Mouse (Mus musculus): Measurements from ENCODE around the gene 1700020D05Rik. TPM values are rescaled to one million over a fixed set of nuclear protein-coding genes. Genes with fewer than 3 reads are reported as not detected.

Gene 1700020D05Rik
- total and polyA plus RNA-seq, 3 experiments, result 0.23 to 0.34 TPM; not detected in 1

DNA sequence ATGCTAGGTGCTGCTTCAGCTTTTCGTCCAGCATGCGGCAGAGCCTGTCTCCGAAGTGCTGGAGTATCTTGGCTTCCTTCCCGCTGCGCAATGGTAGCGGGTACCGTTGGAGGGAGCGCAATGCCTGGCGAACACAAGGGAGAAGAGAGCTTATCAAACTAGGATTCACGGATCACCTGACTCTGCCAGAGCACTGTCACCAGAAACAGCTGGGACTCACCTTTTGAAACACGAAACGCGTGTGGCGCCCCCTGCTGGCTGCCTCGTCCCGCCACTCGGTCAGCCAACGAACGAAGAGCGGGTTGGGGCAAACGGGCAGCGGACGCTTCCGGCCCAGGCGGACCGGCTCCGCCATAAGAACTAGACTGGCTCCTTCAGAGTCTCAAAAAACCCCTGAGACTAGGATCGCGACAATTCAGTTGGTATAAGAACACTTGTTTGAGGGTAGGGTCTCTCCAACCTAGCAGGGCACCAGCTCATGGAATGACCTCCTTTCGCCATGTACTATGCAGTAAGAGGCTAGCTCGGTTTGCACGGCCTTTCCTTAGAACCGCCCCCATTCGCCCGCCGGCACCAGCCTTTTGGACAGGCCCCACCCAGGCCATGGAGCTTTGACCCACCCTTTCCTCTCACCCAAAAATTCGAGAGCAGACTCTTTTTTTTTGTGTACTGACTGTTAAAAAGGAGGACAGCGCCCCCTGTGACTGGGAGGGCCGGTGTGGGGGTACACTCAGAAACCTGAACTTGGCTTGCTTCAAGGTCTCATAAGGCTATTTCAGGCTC lies 15.6 kb downstream of the 1700020D05Rik start, which contains the start of gene Mus81 (continued):
- TF ChIP-seq MAFK (IDR thresholded peaks at IDR 0.05; ENCODE audit: insufficient replicate concordance, low read length) (no peak; the same call in 1 of the 2 replicates), RCOR1 (conservative IDR thresholded peaks at IDR 0.05; ENCODE audit: low read depth, low read length) (no peak; the same call in 1 of the 2 replicates), GABPA (IDR thresholded peaks at IDR 0.05; ENCODE audit: insufficient replicate concordance, low read depth, low read length) (peak; percentile 80), UBTF (IDR thresholded peaks at IDR 0.05; ENCODE audit: low read depth, low read length) (peak; percentile 61; the same call in 1 of the 2 replicates), CTCF (conservative IDR thresholded peaks at IDR 0.05 in 1 of 2, IDR thresholded peaks at IDR 0.05 in 1 of 2; ENCODE audit: low read depth in 2 of 2, low read length in 2 of 2) (peak; percentile 61 to 86; a peak in 3 of 4 replicates), ELF1 (IDR thresholded peaks at IDR 0.05; ENCODE audit: low read depth, low read length) (peak; percentile 74), E2F4 (IDR thresholded peaks at IDR 0.05; ENCODE audit: insufficient replicate concordance, low read depth, low read length) (0 out of 2 replicates have a peak, but pooled peaks have one; percentile 67)

DNA sequence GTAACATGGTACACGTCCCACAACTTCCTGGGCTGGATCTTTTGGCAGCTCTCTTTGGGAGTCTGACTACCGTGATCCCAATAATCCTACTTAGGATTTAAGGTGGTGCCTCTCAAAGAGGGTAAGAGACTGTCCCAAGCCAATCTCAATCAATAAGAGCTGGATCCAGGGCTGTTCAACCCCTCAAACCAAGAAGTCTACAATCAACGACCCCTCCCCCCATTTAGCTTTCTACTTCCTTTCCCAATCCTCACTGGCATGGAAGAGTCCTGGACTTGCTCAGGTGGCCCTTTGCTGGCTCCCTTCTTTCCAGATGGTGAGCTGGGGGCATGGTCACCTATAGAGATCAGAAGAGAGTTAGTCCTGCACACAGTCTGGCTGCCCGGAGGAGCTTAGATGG lies 16.8 kb downstream of the 1700020D05Rik start:
- no peak overlapping the region for H3K4me3 ChIP-seq (replicated peaks in 1 of 3; ENCODE audit: low read depth in 2 of 3, low read length in 2 of 3, poor library complexity in 1 of 3)
- H3K4me1 ChIP-seq (ENCODE audit: control insufficient read depth in 1 of 2, insufficient read depth in 2 of 2), result peaks cover 2 to 21% of the 10 kb centered on the region in 2 experiments; a peak in 2 of 4 replicates
- no peak overlapping the region; the same call in 1 of the 2 replicates for H3K9ac ChIP-seq (ENCODE audit: insufficient read depth, low read depth)
- dilution Hi-C loops (cut with MboI; ENCODE audit: extremely low pct_ligation_motif_present, extremely low pct_unique_long_range_greater_than_20kb, low sequenced_read_pairs), result no loop called here
- H3K4me2 ChIP-seq (ENCODE audit: insufficient read depth, low read depth, poor library complexity, severe bottlenecking), result no peak overlapping the region
- no peaks in the 10 kb centered on the region for H3K27me3 ChIP-seq (replicated peaks)
- TF ChIP-seq KAT2A (IDR thresholded peaks at IDR 0.05; ENCODE audit: insufficient replicate concordance, low read length), result no peak
- no peak for TF ChIP-seq BHLHE40 (IDR thresholded peaks at IDR 0.05; ENCODE audit: low read depth, low read length)
- no peak for TF ChIP-seq ZC3H11A (IDR thresholded peaks at IDR 0.05; ENCODE audit: low read depth, low read length)
- TF ChIP-seq NRF1 (IDR thresholded peaks at IDR 0.05; ENCODE audit: low read depth, low read length), result no peak
- TF ChIP-seq CHD1 (IDR thresholded peaks at IDR 0.05; ENCODE audit: low read depth, low read length), result no peak
- no peak for TF ChIP-seq ZKSCAN1 (IDR thresholded peaks at IDR 0.05; ENCODE audit: borderline replicate concordance, low read depth, low read length)
- TF ChIP-seq USF1 (IDR thresholded peaks at IDR 0.05; ENCODE audit: low read depth, low read length), result no peak
- TF ChIP-seq SIN3A (IDR thresholded peaks at IDR 0.05; ENCODE audit: low read length), result no peak
- TF ChIP-seq ZNF384 (IDR thresholded peaks at IDR 0.05; ENCODE audit: low read depth, low read length), result no peak
- peaks cover 29 to 48% of the 10 kb centered on the region in 2 experiments for H3K36me3 ChIP-seq (replicated peaks in 1 of 2; ENCODE audit: control insufficient read depth in 1 of 2, insufficient read depth in 1 of 2, low read length in 1 of 2)
- no peak for DNase-seq (ENCODE audit: extremely low read depth)
- H3K27ac ChIP-seq (ENCODE audit: insufficient read depth, low read depth), result no peak overlapping the region
- in situ Hi-C loops (cut with MboI; ENCODE audit: low pct_ligation_motif_present, low pct_unique_long_range_greater_than_20kb, low sequenced_read_pairs), result no loop called here
- H3K9me3 ChIP-seq (replicated peaks; ENCODE audit: low read length), result no peaks in the 10 kb centered on the region
- peaks cover 4% of the 10 kb centered on the region for H3K79me2 ChIP-seq (replicated peaks; ENCODE audit: control insufficient read depth, extremely low read depth, insufficient read depth, poor library complexity, severe bottlenecking)

DNA sequence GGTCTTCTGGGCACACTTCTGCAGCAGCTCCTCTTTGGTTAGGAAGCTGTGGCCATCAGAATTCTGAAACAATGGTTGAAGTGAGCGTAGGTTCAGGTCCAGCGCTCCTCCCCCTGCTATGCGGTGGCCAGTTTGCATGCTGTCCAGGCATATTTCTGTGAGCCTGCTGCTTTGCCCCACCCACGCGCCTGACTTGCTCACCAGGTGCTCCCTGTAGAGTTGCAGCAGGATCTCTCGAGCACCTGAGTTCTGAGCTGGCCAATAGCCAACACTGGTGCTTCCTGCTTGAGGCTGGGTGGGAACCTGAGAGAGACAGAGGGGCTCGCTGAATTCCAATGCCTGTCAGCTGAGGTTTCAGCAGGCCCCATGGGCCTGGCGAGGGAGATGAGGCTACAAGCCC lies 17.3 kb downstream of the 1700020D05Rik start:
- dilution Hi-C loops (cut with MboI; ENCODE audit: extremely low pct_ligation_motif_present, extremely low pct_unique_long_range_greater_than_20kb, low sequenced_read_pairs), result no loop called here
- no peak for TF ChIP-seq GABPA (IDR thresholded peaks at IDR 0.05; ENCODE audit: insufficient replicate concordance, low read depth, low read length)

More for the DNA sequence above, 17.3 kb downstream of the 1700020D05Rik start:
- in situ Hi-C loops (cut with MboI; ENCODE audit: low pct_ligation_motif_present, low pct_unique_long_range_greater_than_20kb, low sequenced_read_pairs), result no loop called here
- Histone ChIP-seq H3K27me3 (replicated peaks) (no peaks in the 10 kb centered on the region), H3K4me2 (ENCODE audit: insufficient read depth, low read depth, poor library complexity, severe bottlenecking) (no peak overlapping the region), H3K4me3 (replicated peaks in 1 of 3; ENCODE audit: low read depth in 2 of 3, low read length in 2 of 3, poor library complexity in 1 of 3) (no peak overlapping the region), H3K79me2 (replicated peaks; ENCODE audit: control insufficient read depth, extremely low read depth, insufficient read depth, poor library complexity, severe bottlenecking) (no peaks in the 10 kb centered on the region), H3K36me3 (replicated peaks in 1 of 2; ENCODE audit: control insufficient read depth in 1 of 2, insufficient read depth in 1 of 2, low read length in 1 of 2) (peaks cover 29 to 52% of the 10 kb centered on the region in 2 experiments), H3K9ac (ENCODE audit: insufficient read depth, low read depth) (no peak overlapping the region), H3K4me1 (ENCODE audit: control insufficient read depth in 1 of 2, insufficient read depth in 2 of 2) (peaks cover 2 to 21% of the 10 kb centered on the region in 2 experiments; a peak in 2 of 4 replicates), H3K9me3 (replicated peaks; ENCODE audit: low read length) (no peaks in the 10 kb centered on the region), H3K27ac (ENCODE audit: insufficient read depth, low read depth) (no peak overlapping the region)
- DNase-seq (ENCODE audit: extremely low read depth), result no peak
